Mouse (Mus musculus) lung, postnatal 0 days (tissue): ENCODE data around the gene Gm10842.

ENCODE experiments used
- CTCF ChIP-seq: IDR thresholded peaks from 2 replicates; pipeline ENCODE4 v1.5.1; 2016; ENCODE audit warnings: antibody characterized with exemption, mild to moderate bottlenecking
- EP300 ChIP-seq: IDR thresholded peaks from 2 replicates; pipeline ENCODE4 v1.6.1; 2016; ENCODE audit warnings: antibody characterized with exemption, mild to moderate bottlenecking, control low read depth

GRCm38 (mm10) chr11:105146593-105146992, at the start of gene Gm10842:
- TF ChIP-seq CTCF (no peak), EP300 (no peak)
